Mouse (Mus musculus) hindbrain, embryonic 10.5 days (tissue): ENCODE measurements around the gene Sult1d1. TPM values are rescaled to one million over a fixed set of nuclear protein-coding genes. Genes with fewer than 3 reads are reported as not detected.

ENCODE experiments used
- DNase-seq: peaks from one replicate; pipeline ENCODE4 v3.0.0-alpha.2; 2017; ENCODE audit warnings: low spot score
- H3K27ac ChIP-seq: fragments of 300-500 bp; sonication (generic); 2 replicates; pipeline ENCODE4 v1.5.1; 2016; ENCODE audit warnings: mild to moderate bottlenecking, moderate library complexity
- H3K27me3 ChIP-seq: fragments of 300-500 bp; sonication (generic); 2 replicates; pipeline ENCODE4 v1.6.1; 2016; ENCODE audit warnings: mild to moderate bottlenecking; ENCODE audit not compliant: poor library complexity, insufficient read depth, severe bottlenecking
- H3K36me3 ChIP-seq: fragments of 300-500 bp; sonication (generic); 2 replicates; pipeline ENCODE4 v1.6.1; 2016; ENCODE audit warnings: mild to moderate bottlenecking, moderate library complexity
- H3K4me1 ChIP-seq: fragments of 300-500 bp; sonication (generic); replicated peaks from 2 replicates; pipeline ENCODE4 v1.6.1; 2016; ENCODE audit warnings: mild to moderate bottlenecking
- H3K4me3 ChIP-seq: fragments of 300-500 bp; sonication (generic); 2 replicates; pipeline ENCODE4 v1.5.1; 2016; ENCODE audit warnings: mild to moderate bottlenecking, moderate library complexity
- H3K9me3 ChIP-seq: fragments of 300-500 bp; sonication (generic); 2 replicates; pipeline ENCODE4 v1.6.1; 2016; ENCODE audit warnings: mild to moderate bottlenecking, moderate library complexity
- WGBS: fragments of 180-500 bp; shearing (Covaris S2); methylation state at CpG from one replicate; pipeline ENCODE4 v1.1.7; 2016; 5-methylcytosine and 5-hydroxymethylcytosine counted together
- polyA plus RNA-seq: library from polyadenylated mRNA; unstranded; fragments of >200 nt; fragmentation: Nextera tagmentation; extraction: Ambion mirVana; gene quantifications from 2 replicates; pipeline ENCODE4 v1.2.1, GENCODE M21; 2016

The Sult1d1 gene
- polyA plus RNA-seq = not detected in 2 replicates

- no peaks in the 10 kb centered on the region for H3K36me3 ChIP-seq
- 87% methylated on average over 5 of the region's 5 CpGs for WGBS
- no peaks in the 10 kb centered on the region for H3K4me1 ChIP-seq
- no peak within 1 kb of the TSS for H3K27ac ChIP-seq
- H3K9me3 ChIP-seq = no peaks in the 10 kb centered on the region
- no peaks in the 10 kb centered on the region for H3K27me3 ChIP-seq
- DNase-seq = no peak
- no peak within 1 kb of the TSS for H3K4me3 ChIP-seq
Measured at GRCm38 (mm10) chr5:87568845-87569244, at the start of gene Sult1d1. Gene Sult1d1, minus strand, starts transcription at chr5:87569027.

- no peak for DNase-seq
- H3K4me1 ChIP-seq = no peaks in the 10 kb centered on the region
- WGBS = 89% methylated on average over 2 of the region's 2 CpGs
- H3K9me3 ChIP-seq = no peaks in the 10 kb centered on the region
- no peak overlapping the region for H3K4me3 ChIP-seq
- H3K27me3 ChIP-seq = no peaks in the 10 kb centered on the region
- no peak overlapping the region for H3K27ac ChIP-seq
- H3K36me3 ChIP-seq = no peaks in the 10 kb centered on the region
Measured at GRCm38 (mm10) chr5:87615128-87615390, 46.2 kb upstream of the Sult1d1 start.

GRCm38 (mm10) chr5:87614364-87615127 lies 45.7 kb upstream of the Sult1d1 start:
- no peak overlapping the region for H3K27ac ChIP-seq
- DNase-seq = no peak
- no peaks in the 10 kb centered on the region for H3K4me1 ChIP-seq
- no peaks in the 10 kb centered on the region for H3K27me3 ChIP-seq
- no peaks in the 10 kb centered on the region for H3K9me3 ChIP-seq
- no peak overlapping the region for H3K4me3 ChIP-seq
- no peaks in the 10 kb centered on the region for H3K36me3 ChIP-seq

GRCm38 (mm10) chr5:87601018-87601417 lies 32.2 kb upstream of the Sult1d1 start:
- H3K9me3 ChIP-seq = no peaks in the 10 kb centered on the region
- WGBS = 85% methylated on average over 3 of the region's 3 CpGs
- no peaks in the 10 kb centered on the region for H3K4me1 ChIP-seq
- no peak for DNase-seq
- H3K27ac ChIP-seq = no peak overlapping the region
- no peaks in the 10 kb centered on the region for H3K27me3 ChIP-seq
- no peaks in the 10 kb centered on the region for H3K36me3 ChIP-seq
- H3K4me3 ChIP-seq = no peak overlapping the region

GRCm38 (mm10) chr5:87597891-87598290 lies 29.1 kb upstream of the Sult1d1 start:
- Histone ChIP-seq H3K4me1 (no peaks in the 10 kb centered on the region), H3K36me3 (no peaks in the 10 kb centered on the region), H3K27ac (no peak overlapping the region), H3K27me3 (no peaks in the 10 kb centered on the region), H3K9me3 (no peaks in the 10 kb centered on the region), H3K4me3 (no peak overlapping the region)
- no peak for DNase-seq
- WGBS = 80% methylated on average over 2 of the region's 2 CpGs

GRCm38 (mm10) chr5:87591494-87591893 lies 22.7 kb upstream of the Sult1d1 start, which contains the start of gene Sult1e1:
Gene Sult1e1, minus strand, starts transcription at chr5:87591594.
- no peak for DNase-seq
- no peaks in the 10 kb centered on the region for H3K9me3 ChIP-seq
- H3K4me1 ChIP-seq = no peaks in the 10 kb centered on the region
- WGBS = 88% methylated on average over 5 of the region's 5 CpGs
- no peak within 1 kb of the TSS for H3K4me3 ChIP-seq
- H3K36me3 ChIP-seq = no peaks in the 10 kb centered on the region
- no peak within 1 kb of the TSS for H3K27ac ChIP-seq
- H3K27me3 ChIP-seq = no peaks in the 10 kb centered on the region

- Histone ChIP-seq H3K4me1 (no peaks in the 10 kb centered on the region), H3K36me3 (no peaks in the 10 kb centered on the region), H3K9me3 (no peaks in the 10 kb centered on the region), H3K4me3 (no peak overlapping the region), H3K27ac (no peak overlapping the region), H3K27me3 (no peaks in the 10 kb centered on the region)
- WGBS = 95% methylated on average over 2 of the region's 2 CpGs
- DNase-seq = no peak
Measured at GRCm38 (mm10) chr5:87589916-87590315, 21.1 kb upstream of the Sult1d1 start.

GRCm38 (mm10) chr5:87580389-87580788 lies 11.6 kb upstream of the Sult1d1 start:
- H3K27me3 ChIP-seq = no peaks in the 10 kb centered on the region
- no peak overlapping the region for H3K27ac ChIP-seq
- no peaks in the 10 kb centered on the region for H3K36me3 ChIP-seq
- no peaks in the 10 kb centered on the region for H3K4me1 ChIP-seq
- no peak for DNase-seq
- 86% methylated on average over 1 of the region's 1 CpGs for WGBS
- H3K4me3 ChIP-seq = no peak overlapping the region
- no peaks in the 10 kb centered on the region for H3K9me3 ChIP-seq

GRCm38 (mm10) chr5:87574174-87574573 lies 5.3 kb upstream of the Sult1d1 start:
- H3K27me3 ChIP-seq = no peaks in the 10 kb centered on the region
- 76% methylated on average over 1 of the region's 1 CpGs for WGBS
- no peak overlapping the region for H3K27ac ChIP-seq
- no peaks in the 10 kb centered on the region for H3K36me3 ChIP-seq
- DNase-seq = no peak
- no peaks in the 10 kb centered on the region for H3K9me3 ChIP-seq
- no peak overlapping the region for H3K4me3 ChIP-seq
- H3K4me1 ChIP-seq = no peaks in the 10 kb centered on the region

GRCm38 (mm10) chr5:87573490-87573889 lies 4.7 kb upstream of the Sult1d1 start:
- H3K36me3 ChIP-seq = no peaks in the 10 kb centered on the region
- H3K27me3 ChIP-seq = no peaks in the 10 kb centered on the region
- DNase-seq = no peak
- no peak overlapping the region for H3K4me3 ChIP-seq
- no peaks in the 10 kb centered on the region for H3K4me1 ChIP-seq
- H3K27ac ChIP-seq = no peak overlapping the region
- WGBS = 59% methylated on average over 5 of the region's 5 CpGs
- no peaks in the 10 kb centered on the region for H3K9me3 ChIP-seq

- H3K27me3 ChIP-seq = no peaks in the 10 kb centered on the region
- no peaks in the 10 kb centered on the region for H3K36me3 ChIP-seq
- DNase-seq = no peak
- 82% methylated on average over 6 of the region's 6 CpGs for WGBS
- no peaks in the 10 kb centered on the region for H3K4me1 ChIP-seq
- no peak overlapping the region for H3K27ac ChIP-seq
- no peaks in the 10 kb centered on the region for H3K9me3 ChIP-seq
- no peak overlapping the region for H3K4me3 ChIP-seq
Measured at GRCm38 (mm10) chr5:87572781-87573180, 4.0 kb upstream of the Sult1d1 start.

GRCm38 (mm10) chr5:87567306-87567705 lies 1.5 kb downstream of the Sult1d1 start:
- Histone ChIP-seq H3K27ac (no peak overlapping the region), H3K36me3 (no peaks in the 10 kb centered on the region), H3K9me3 (no peaks in the 10 kb centered on the region), H3K27me3 (no peaks in the 10 kb centered on the region), H3K4me3 (no peak overlapping the region), H3K4me1 (no peaks in the 10 kb centered on the region)
- WGBS = 78% methylated on average over 1 of the region's 1 CpGs
- no peak for DNase-seq

- H3K27me3 ChIP-seq = no peaks in the 10 kb centered on the region
- H3K4me1 ChIP-seq = no peaks in the 10 kb centered on the region
- H3K27ac ChIP-seq = no peak overlapping the region
- H3K9me3 ChIP-seq = no peaks in the 10 kb centered on the region
- no peak for DNase-seq
- H3K4me3 ChIP-seq = no peak overlapping the region
- no peaks in the 10 kb centered on the region for H3K36me3 ChIP-seq
Measured at GRCm38 (mm10) chr5:87562966-87563365, 5.9 kb downstream of the Sult1d1 start.

GRCm38 (mm10) chr5:87562526-87562925 lies 6.3 kb downstream of the Sult1d1 start:
- Histone ChIP-seq H3K4me1 (no peaks in the 10 kb centered on the region), H3K27me3 (no peaks in the 10 kb centered on the region), H3K9me3 (no peaks in the 10 kb centered on the region), H3K4me3 (no peak overlapping the region), H3K27ac (no peak overlapping the region), H3K36me3 (no peaks in the 10 kb centered on the region)
- DNase-seq = no peak
- 85% methylated on average over 4 of the region's 4 CpGs for WGBS
